Mouse (Mus musculus): Measurements from ENCODE around the gene Rexo2. TPM values are rescaled to one million over a fixed set of nuclear protein-coding genes. Genes with fewer than 3 reads are reported as not detected.
A peak's percentile ranks its signal among the peaks of the same experiment; 100 is the strongest.
"Not testable (repeated sequence)": the region's sequence is repeated elsewhere in the genome, so short reads cannot be mapped to it uniquely, and the experiment has no call there.

Gene Rexo2
- total RNA-seq (2021) = 10 to 100 TPM; 52.9 to 63.3 TPM
- long read RNA-seq, experiment 1, transcript Rexo2-201 (7 exons, 1,077 nt) = major isoform, 80 of 89 reads
- long read RNA-seq, experiment 1, partial matches to known transcripts = 0 of 89 reads
- long read RNA-seq, experiment 1, other reads (novel, unspliced or antisense) = 4 of 89 reads
- long read RNA-seq, experiment 2, transcript Rexo2-201 (7 exons, 1,077 nt) = major isoform, 61 of 74 reads
- long read RNA-seq, experiment 2, partial matches to known transcripts = 1 of 74 reads
- long read RNA-seq, experiment 2, other reads (novel, unspliced or antisense) = 5 of 74 reads

GRCm38 (mm10) chr9:48480411-48481213, at the start of gene Rexo2:
Gene Rexo2 (minus strand): TSS chr9:48480623.
- DNase-seq = peak; percentile 96
- intact Hi-C loops (cut with DNase I; ENCODE audit: low total_unique reads) = no loop called here

- intact Hi-C loops (cut with DNase I; ENCODE audit: low total_unique reads) = no loop called here
- no peak for DNase-seq
Measured at GRCm38 (mm10) chr9:48526520-48526919, 46.1 kb upstream of the Rexo2 start.

GRCm38 (mm10) chr9:48525566-48525965, 45.1 kb upstream of the Rexo2 start:
- DNase-seq = no peak
- intact Hi-C loops (cut with DNase I; ENCODE audit: low total_unique reads) = no loop called here

- intact Hi-C loops (cut with DNase I; ENCODE audit: low total_unique reads); DNase-seq: not testable (repeated sequence)
Measured at GRCm38 (mm10) chr9:48520405-48520804, 40.0 kb upstream of the Rexo2 start.

GRCm38 (mm10) chr9:48517372-48518130, 37.1 kb upstream of the Rexo2 start:
- intact Hi-C loops (cut with DNase I; ENCODE audit: low total_unique reads) = no loop called here

GRCm38 (mm10) chr9:48516615-48517371, 36.4 kb upstream of the Rexo2 start:
- intact Hi-C loops (cut with DNase I; ENCODE audit: low total_unique reads) = no loop called here

More at GRCm38 (mm10) chr9:48517372-48518130, 37.1 kb upstream of the Rexo2 start:
- no peak for DNase-seq

GRCm38 (mm10) chr9:48515332-48515731, 34.9 kb upstream of the Rexo2 start:
- intact Hi-C loops (cut with DNase I; ENCODE audit: low total_unique reads) = no loop called here
- DNase-seq = no peak

More at GRCm38 (mm10) chr9:48516615-48517371, 36.4 kb upstream of the Rexo2 start:
- DNase-seq = no peak

- DNase-seq = no peak
- intact Hi-C loops (cut with DNase I; ENCODE audit: low total_unique reads) = no loop called here
Measured at GRCm38 (mm10) chr9:48510134-48510533, 29.7 kb upstream of the Rexo2 start.

GRCm38 (mm10) chr9:48504741-48505365, 24.4 kb upstream of the Rexo2 start:
- no peak for DNase-seq

GRCm38 (mm10) chr9:48503001-48503400, 22.6 kb upstream of the Rexo2 start:
- intact Hi-C loops (cut with DNase I; ENCODE audit: low total_unique reads) = no loop called here
- no peak for DNase-seq

More at GRCm38 (mm10) chr9:48504741-48505365, 24.4 kb upstream of the Rexo2 start:
- intact Hi-C loops (cut with DNase I; ENCODE audit: low total_unique reads) = no loop called here

- intact Hi-C loops (cut with DNase I; ENCODE audit: low total_unique reads) = no loop called here
Measured at GRCm38 (mm10) chr9:48501192-48501591, 20.8 kb upstream of the Rexo2 start.

GRCm38 (mm10) chr9:48495548-48495932, 15.1 kb upstream of the Rexo2 start:
- no peak for DNase-seq
- intact Hi-C loops (cut with DNase I; ENCODE audit: low total_unique reads) = no loop called here

More at GRCm38 (mm10) chr9:48501192-48501591, 20.8 kb upstream of the Rexo2 start:
- DNase-seq = no peak

- intact Hi-C loops (cut with DNase I; ENCODE audit: low total_unique reads) = no loop called here
- peak; percentile 95 for DNase-seq
Measured at GRCm38 (mm10) chr9:48494817-48495547, 14.6 kb upstream of the Rexo2 start, which contains the start of the genes Rbm7 and Gm5617. Gene Rbm7 (minus strand): TSS chr9:48495299. Gene Gm5617 (plus strand): TSS chr9:48495442.

GRCm38 (mm10) chr9:48481214-48482134, 1.1 kb upstream of the Rexo2 start:
- intact Hi-C loops (cut with DNase I; ENCODE audit: low total_unique reads) = no loop called here

GRCm38 (mm10) chr9:48479838-48480410, 499 bp downstream of the Rexo2 start:
- intact Hi-C loops (cut with DNase I; ENCODE audit: low total_unique reads) = no loop called here
- DNase-seq = no peak

More at GRCm38 (mm10) chr9:48481214-48482134, 1.1 kb upstream of the Rexo2 start:
- no peak for DNase-seq

GRCm38 (mm10) chr9:48478808-48479207, 1.6 kb downstream of the Rexo2 start:
- intact Hi-C loops (cut with DNase I; ENCODE audit: low total_unique reads) = no loop called here

More at GRCm38 (mm10) chr9:48478808-48479207, 1.6 kb downstream of the Rexo2 start:
- DNase-seq = no peak
